Mouse (Mus musculus) layer of hippocampus, adult 9-11 months (tissue): ENCODE data around the gene Rab27a.
A peak's percentile ranks its signal among the peaks of the same experiment; 100 is the strongest.

Experiments used
- DNase-seq: peaks from one replicate; pipeline ENCODE4 v3.0.0; 2022

The Rab27a gene

DNA sequence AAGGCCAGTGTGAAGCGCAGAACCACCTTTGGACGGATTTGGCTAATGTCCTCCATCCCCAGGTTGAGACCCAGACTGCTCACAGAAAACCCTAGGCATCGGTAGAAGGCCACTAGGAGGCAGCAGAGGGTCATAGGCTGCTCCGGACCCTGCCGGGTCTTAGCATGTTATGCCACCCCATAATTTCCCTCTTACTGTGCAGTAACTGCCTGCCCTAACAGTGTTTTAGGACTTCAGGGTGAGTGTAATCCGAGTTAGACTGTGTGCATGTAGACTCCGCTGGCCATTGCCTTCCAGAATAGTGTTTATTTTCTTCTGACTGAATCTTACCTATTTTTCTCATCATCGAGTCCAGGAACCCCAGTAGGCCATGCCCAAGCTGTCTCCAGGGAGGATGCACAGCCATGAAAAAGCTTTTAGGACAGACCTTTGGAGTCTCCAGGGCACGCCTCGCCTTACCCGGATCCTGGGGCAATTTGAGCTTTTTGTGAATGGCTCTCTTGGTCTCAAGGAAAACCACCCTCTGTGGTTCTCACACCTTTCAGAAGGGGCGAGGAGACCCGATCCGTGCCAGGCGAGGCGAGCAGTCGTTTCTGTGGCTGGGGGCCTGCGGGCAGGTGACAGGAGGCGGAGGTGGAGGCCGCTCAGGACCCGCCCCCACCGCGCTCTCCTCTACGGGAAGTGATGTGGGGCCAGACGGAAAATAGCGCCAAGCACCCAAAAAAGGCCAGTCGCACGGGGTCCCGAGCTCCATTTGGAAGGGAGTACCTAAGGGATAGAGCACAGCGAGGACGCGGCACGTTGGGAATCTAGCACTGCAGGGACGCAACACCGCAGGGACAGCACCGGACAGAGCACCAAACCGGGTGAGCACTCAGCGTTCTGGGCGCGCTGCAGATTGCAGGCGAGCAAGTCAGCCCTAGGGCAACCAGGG, at the start of gene Rab27a:
TSS of gene Rab27a (plus strand) at position 709 of the 934 bp plus-strand sequence.
- DNase-seq, result peak; percentile 81

DNA sequence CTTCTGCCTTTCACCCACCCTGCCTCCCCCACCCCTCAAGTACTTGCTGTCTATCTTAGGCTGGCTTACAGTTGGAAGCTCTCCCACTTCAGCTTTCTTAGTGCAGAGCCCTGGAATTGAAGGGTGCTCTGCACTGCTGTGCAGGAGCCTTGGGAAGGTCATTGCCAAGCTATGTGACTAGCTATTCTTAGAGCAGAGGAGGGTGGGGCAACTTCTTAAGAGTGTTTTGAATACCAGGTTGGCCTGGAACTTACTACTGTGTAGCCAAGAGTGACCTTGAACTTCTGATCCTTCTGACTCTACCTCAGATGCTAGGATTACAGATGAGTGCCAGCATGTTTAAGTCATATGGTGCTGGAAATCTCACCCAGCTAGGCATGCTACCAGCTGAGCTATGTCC, 48.5 kb upstream of the Rab27a start:
- DNase-seq, result no peak

DNA sequence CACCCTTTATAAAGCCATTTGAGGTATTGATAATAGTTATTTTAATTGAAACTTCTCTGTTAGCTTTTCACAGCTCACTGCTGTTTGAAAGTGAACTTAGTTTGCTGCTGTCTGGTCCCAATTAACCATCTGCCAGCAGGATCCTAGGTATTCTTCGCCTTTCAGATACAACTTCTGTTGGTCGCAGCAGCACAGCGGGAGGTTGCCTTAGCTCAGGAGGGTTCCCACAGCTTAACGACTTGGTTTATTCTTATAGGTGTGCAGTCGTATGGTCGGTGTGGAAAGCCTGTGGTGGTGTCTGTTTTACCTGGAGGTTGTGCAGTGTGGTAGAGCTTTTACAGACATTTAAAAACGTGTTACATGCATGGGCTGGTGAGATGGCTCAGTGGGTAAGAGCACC, 47.8 kb upstream of the Rab27a start:
- no peak for DNase-seq

DNA sequence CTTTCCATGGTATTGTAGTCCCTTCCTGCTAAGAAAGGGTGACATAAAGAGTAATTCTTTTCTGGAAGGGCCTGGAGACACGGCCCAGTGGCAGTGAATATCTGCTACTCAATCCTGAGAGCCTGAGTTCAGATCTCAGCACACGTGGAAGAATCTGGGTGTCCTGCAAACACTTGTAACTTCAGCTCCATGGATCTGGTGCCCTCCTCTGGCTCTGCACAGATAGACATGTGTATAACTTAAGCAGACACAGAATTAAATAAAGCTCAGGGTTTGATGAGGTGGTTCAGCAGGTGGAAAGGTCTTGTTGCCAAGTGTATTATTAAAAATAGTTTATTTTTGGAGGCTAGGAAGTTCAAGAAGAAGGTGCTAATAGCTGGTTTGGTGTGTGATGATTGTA, 44.2 kb upstream of the Rab27a start:
- DNase-seq, result no peak

DNA sequence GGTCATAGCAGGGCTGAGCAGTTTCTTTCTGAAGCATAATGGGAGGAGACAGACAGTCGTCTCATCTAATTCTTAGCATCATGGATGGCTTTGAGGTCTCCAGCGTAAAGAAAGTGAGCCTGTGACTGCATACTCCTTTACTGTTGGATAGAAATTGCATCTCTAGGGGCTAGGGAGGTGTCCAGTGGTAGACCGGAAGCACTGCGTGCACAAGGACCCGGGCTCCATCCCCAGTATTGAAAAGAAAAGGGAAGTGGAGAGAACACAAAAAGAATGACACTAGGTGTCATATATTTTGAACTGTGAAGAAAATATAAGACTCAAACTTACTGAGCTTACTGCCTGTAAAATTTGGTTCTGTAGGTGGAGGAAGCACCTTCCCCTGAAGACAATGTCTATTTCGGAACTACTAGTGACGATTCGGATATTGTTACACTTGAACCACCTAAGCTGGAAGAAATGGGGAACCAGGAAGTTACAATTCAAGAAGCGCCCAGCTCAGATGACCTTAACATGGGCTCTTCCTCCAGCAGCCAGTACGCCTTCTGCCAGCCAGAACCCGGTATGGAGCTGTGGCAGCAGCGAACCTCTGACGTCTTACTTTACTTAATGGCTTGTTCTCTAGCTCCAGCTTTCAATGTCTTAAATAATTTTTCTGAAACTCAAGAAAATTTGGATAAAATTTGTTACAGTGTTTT, 43.2 kb upstream of the Rab27a start:
- DNase-seq, result no peak

DNA sequence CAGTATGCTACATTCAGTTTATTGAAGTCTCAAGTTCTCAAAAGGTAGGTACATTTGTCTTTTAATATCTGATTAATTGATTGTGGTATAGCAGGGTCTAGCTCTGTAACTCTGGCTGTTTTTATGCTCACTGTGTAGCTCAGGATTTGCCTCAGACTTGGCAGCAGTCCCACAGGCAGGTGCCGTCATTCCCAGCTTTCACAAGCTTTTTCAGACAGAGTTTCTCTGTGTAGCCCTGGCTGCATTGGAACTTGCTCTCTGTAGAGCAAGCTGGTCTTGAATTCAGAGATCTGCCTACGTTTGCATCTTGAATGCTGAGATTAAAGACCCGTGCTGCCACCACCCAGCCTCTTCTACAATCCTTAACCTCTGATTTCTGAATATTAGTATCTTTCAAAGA, 42.5 kb upstream of the Rab27a start:
- no peak for DNase-seq

DNA sequence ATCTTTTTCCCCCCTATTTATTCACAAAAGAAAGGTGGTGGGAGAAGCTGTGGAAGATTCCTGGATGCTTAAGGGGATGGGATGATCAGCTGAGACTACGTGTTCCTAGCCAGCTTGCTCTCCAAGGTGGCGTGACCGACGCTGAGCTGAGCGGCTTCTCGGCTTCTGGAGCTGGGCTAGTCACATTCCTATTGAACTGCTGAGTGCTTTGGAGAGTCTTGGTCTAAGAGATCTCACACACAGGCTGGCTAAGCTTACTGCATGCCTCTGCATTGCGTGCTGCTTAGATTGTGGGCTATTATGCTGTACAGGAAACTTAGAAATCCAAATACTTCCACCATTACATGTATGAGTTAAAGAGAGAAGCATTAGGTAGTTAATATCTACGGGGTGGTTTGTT, 40.6 kb upstream of the Rab27a start:
- DNase-seq, result no peak

DNA sequence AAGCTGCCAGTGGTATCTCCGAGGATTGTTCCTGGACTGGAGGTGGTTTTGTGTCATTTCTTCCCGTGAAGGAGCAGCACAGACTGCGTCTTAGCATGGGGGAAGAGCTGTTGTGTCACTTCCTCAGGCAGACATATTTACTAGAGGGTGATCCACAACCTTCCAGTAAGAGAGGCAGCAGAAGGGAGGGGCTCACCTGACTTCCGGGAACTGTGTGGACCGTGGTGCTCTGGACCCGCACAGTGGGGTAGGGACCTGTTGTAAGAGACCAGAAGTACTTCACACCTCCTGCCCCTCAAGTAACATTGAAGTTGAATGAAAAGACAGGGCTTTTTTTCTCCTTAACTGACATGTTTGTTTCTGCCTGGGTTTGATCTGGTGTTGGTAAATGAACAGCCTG, 39.5 kb upstream of the Rab27a start:
- no peak for DNase-seq

DNA sequence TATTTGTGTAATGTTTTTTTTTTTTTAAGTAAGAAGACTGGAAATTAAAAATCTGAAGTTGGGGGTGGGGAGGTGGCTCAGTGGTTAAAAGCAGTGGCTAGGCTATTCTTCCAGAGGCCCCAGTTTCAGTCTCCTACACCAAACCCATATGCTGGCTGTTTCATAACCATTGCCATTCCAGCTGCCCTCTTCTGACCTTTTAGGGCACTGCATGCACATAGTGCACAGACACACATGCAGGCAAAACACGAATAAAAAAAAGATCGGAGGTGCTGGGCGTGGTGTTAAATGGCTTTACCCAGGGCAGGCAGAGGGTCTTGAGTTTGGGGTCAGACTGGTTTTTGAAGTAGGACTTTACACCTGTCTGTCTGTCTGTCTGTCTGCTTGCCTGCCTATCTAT, 38.5 kb upstream of the Rab27a start:
- DNase-seq, result no peak

DNA sequence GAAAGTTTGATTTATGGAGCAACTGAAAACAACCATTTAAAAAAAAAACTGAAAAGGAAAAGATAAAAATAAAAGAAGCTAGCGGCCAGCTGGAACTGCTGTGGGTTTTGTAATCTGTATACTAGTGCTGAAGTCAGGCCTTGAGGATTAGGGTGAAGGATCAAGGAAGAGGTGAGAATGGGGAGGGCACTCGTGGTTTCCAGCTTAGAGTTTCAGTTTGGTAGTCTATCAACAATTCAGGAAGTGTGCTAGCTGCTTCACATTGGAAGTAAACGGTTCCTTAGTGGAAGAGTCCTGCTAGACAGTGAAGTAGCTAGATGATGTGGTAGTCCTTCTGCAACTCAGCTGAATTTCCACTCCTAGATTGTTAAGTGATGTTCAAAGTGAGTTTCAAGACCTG, 36.3 kb upstream of the Rab27a start:
- no peak for DNase-seq

DNA sequence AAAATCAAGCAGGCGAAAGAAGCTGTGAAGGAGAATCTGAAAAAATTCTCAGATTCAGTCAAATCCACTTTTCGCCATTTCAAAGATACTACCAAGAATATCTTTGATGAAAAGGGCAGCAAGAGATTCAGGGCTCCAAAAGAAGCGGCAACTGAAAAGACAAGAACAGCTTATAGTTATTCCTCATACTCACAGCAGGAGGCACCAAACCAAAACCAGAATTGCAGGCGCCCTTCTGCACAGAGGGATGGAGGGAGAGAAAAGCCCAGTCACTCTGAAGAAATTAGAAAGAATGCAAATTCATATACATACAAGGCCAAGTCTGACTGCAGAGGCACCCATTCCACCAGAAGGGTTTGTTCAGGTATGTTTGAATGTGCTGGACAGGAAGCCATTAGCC, 32.0 kb upstream of the Rab27a start:
- no peak for DNase-seq

DNA sequence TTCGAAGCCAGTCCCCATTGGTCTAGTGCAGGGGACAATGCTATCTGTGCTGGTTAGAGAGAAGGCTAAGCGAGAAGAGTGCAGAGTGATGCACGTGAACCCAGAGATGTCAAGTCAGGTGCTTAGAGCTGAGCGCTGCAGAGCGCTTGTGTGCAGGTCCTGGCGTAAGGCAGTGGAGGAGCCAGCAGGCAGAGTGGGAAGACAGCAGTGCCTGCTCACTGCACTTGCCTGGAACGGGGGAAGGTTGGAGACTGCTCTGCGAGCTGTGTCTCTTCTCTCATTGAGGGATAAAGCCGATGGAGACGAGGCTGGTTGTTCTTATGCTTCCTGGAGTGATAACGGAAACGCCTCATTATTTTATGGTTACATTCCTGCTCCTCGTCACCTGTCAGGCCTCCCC, 29.9 kb upstream of the Rab27a start:
- DNase-seq, result peak; percentile 50

DNA sequence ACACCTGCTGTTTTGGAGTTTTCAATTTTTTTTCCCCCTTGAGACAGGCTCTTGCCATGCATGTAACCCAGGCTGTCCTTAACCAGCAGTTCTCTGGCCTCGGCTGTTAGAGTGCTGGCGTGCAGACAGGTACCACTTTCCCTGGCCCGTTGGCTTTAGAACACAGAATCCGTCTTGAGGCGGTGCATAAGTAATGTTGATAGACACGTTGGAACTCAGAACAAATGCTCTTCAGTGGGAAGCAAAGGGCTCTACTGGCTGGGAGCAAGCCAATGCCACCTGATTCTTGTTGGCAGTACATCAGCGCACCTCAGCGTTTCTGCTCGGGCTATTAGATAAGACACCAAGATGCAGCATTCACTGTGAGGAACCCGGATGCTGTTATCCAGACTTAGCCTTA, 24.8 kb upstream of the Rab27a start:
- DNase-seq, result no peak

DNA sequence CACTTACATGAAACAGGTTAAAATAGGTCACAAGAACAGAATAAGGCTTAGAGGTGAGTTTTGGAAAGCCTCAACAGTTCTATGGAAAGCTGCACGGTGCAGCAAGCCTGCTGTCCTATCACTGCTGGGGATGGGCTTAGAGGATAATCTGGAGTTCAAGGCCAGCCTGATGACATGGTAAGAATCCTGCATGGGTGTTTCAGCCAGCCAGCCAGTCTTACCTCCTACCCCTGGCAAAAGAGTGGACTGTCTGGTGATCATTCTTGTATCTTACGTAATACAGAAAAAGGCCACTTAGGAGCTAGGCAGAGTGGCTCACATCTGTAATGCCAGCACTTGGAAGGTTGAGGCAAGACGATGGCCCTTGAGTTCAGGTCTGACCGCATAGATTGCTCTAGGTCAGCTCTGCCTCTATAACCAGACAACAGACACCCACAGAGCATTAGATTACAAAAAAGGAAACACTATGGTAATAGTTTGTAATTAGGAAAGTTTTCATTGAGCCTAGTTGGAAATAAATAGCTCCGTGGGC, 24.0 kb upstream of the Rab27a start:
- no peak for DNase-seq

DNA sequence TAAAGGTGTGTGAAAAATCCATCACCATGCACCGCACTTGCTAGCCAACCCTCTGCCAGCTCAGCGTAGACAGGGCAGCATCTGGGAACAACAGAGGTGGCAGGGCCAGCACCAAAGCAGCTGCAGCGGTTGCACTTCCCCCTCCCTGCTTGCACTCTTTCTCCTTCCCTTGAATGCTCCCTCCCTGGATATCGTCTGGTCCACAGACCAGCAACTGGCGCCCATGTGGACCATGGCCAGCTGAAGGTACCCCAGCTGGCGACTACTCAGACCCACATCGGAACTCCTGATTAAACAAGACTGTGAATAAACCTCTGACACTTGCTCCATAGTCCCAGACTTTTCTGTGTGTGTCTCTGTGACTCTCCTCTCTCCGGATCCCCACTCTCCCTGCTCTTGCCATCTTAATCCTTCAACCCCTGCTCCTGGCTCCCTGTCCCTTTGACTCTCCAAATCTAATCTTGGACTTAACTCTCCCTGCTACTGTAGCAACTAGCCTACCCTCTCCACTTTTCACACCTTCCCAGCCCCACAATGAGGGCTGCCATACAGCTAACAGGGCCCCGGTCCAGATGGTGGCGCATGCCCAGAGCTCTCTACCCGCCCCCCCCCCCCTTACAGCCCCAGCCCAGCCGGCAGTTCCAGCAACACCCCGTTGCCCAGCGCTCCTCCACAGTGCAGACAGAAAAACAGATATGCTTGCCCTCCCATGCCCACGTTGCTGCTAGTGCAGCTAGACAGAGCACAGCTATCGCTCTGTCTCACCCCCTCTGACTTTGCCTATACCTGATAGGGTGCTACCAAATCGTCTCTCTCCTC, 18.6 kb upstream of the Rab27a start:
- peak; percentile 27 for DNase-seq

DNA sequence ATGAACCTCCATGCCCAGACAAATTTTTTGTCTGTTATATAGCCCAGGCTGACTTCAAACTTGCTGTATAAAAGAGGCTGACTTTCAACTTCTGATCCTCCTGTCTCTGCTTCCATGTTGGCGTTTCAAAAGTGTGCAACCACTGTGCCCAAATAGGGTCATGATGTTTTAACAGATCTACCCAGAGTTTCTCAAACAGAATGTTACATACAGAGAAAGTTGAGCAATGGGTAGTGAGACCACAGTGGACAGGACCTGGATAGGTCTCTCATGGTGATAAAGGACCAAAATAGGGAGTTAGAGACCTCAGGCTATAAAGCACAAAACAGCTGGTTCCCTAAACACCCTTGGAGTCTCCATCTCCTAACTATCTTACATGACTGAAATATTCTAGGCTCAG, 14.2 kb upstream of the Rab27a start:
- no peak for DNase-seq

DNA sequence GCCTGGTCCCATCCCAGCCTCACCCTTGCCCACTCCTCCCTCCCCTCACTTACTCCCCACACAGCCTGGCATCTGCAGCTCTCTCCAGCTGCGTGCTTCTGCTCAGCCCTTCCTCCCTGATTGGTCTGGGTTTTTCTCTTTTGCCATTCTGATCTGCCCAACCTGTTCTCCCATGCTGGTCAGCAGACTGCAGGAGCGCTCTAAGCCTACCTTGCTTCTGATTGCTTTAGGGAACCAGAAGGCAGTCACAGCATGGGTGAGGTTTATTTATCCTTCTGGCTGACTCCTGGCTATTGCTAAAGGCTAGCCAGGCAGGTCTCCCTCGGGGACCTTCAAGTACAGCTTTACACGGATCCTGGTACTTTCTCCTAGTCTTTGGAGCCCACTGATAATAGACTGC, 13.2 kb upstream of the Rab27a start:
- DNase-seq, result no peak

DNA sequence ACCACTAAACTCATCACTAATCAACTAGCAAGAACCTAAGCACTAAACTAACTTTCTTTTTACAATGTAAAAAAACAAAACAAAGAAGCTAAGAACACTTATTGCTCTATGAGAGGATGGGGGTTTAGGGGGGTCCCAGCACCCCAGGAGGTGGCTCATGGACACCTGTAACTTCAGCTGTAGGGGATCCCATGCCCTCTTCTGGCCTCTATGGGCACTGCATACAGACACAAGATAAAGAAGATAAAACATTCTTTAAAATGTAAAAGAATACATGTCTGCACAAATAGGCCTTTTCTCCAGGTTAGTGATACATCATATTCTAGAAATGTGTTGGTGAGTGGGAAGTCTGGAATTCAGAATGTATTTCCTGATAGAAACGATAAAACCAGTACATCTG, 11.2 kb upstream of the Rab27a start:
- DNase-seq, result no peak

DNA sequence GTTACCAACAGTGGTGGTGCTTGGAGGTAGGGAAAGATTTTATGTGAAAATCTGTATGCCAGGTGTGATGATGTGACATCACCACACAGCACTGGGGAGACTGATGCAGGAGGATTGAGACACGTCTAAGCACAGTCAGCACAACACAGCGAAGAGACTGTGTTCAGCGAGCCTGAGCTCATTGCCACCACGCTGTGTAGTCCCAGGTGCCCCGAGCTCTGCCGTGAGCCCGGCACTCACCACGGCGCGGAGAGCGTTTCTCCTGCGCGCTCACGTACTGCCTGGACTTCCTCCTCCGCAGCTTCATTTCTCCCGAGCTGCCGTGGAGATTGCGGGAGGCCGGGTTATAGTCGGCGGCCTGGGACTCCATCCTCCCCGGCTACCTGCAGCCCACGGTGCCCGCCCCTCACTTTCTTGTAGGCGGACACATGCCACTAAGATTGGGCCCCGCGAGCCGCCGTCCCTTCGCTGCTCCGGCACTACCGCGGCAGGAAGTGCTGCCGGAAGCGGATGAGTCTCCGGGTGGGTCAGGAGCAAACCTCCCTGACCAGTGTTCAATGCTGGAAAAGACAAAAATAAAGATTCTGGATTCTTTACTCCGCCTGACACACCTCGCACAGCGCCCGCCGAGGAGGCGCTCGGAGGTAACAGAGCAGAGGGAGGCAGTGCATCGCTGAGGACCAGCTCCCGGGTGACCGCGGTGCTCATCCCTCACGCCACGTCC, 5.3 kb upstream of the Rab27a start:
- DNase-seq, result peak; percentile 91

DNA sequence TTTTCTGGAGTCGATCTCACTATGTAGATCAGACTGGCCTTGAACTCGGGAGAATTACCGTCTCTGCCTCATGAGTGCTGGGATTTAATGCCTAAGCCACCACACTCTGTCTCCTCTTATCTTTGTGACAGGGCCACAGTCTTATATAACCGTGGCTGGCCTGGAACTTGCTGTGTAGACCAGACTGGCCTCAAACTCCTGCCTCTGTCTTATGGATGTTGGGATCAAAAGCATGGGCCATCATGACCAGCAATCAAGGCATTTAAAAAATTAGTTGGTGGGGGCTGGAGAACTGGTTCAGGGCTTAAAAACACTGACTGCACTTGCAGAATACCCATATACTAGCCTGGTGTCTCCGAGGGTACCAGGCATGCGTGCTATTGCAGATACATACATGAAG, 4.6 kb upstream of the Rab27a start, which contains the start of gene Pigb:
TSS of gene Pigb (minus strand) at position 299 of the 400 bp plus-strand sequence.
- no peak for DNase-seq

DNA sequence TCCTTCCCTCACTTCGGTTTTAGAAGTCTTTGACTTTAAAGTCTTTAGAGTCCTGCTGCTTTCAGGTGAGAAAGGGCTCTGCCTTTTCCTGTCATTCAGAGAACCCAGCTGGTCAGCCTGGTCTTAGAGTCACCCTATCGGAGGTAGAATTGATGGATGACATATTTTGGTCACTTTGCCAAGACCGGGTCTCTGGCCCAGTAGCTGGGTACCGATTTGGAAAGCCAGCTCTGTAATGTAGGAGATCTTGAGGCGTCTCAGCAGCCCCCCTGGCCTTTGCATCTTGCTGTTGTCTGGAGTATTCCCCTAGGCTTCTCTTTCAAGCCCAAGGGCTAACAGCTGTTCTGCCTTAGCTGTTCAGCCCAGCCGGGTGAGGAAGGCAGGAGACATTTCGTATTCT, 550 bp downstream of the Rab27a start:
- no peak for DNase-seq

DNA sequence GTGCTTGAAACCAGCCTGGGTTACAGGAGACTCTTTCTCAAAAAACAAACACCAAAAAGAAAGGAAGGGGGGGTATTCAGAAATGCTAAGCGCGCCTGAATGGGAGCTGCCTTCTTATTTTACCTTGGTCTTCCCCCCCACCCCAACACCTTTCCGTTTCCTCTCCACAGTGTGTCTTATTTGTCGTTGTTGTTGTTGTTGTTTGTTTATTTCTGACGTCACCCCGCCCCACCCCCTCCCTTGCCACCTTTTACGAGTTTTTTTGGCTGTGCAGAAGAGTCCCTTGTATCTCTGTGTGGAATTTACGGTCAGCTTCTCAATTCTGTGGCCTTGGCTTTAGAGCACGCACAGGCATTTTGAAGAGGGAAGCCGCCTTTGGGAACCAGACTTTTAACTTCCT, 1.1 kb downstream of the Rab27a start:
- no peak for DNase-seq
